Mouse (Mus musculus) spleen, postnatal 36 days (tissue): ENCODE measurements around the gene Nudt3.

Experiments
- DNase-seq, 2 experiments: peaks; one replicate each; pipeline ENCODE4 v3.0.0; 2022; ENCODE audit warnings: low spot score in 2 of 2, mixed read lengths in 1 of 2

Nudt3 gene

GRCm38 (mm10) chr17:27596376-27597190 lies 26.7 kb downstream of the Nudt3 start:
- DNase-seq = no peak

GRCm38 (mm10) chr17:27595659-27596375 lies 27.5 kb downstream of the Nudt3 start:
- no peak for DNase-seq

- no peak for DNase-seq
Measured at GRCm38 (mm10) chr17:27592565-27592910, 30.8 kb downstream of the Nudt3 start.

- no peak for DNase-seq
Measured at GRCm38 (mm10) chr17:27591826-27592564, 31.3 kb downstream of the Nudt3 start.

GRCm38 (mm10) chr17:27588231-27588630 lies 35.1 kb downstream of the Nudt3 start:
- DNase-seq = no peak

- no peak for DNase-seq
Measured at GRCm38 (mm10) chr17:27587252-27587651, 36.0 kb downstream of the Nudt3 start.

- DNase-seq = no peak
Measured at GRCm38 (mm10) chr17:27586661-27587060, 36.6 kb downstream of the Nudt3 start.

GRCm38 (mm10) chr17:27583185-27583894 lies 40.0 kb downstream of the Nudt3 start:
- no peak for DNase-seq

GRCm38 (mm10) chr17:27580392-27581068 lies 42.8 kb downstream of the Nudt3 start:
- no peak for DNase-seq

- no peak for DNase-seq
Measured at GRCm38 (mm10) chr17:27579816-27580215, 43.5 kb downstream of the Nudt3 start.

- DNase-seq = no peak
Measured at GRCm38 (mm10) chr17:27578487-27578886, 44.8 kb downstream of the Nudt3 start.

GRCm38 (mm10) chr17:27577468-27577867 lies 45.8 kb downstream of the Nudt3 start:
- no peak for DNase-seq

- DNase-seq = no peak
Measured at GRCm38 (mm10) chr17:27576056-27576455, 47.2 kb downstream of the Nudt3 start.

GRCm38 (mm10) chr17:27575116-27575776 lies 48.0 kb downstream of the Nudt3 start:
- no peak for DNase-seq

- DNase-seq = no peak
Measured at GRCm38 (mm10) chr17:27574470-27575115, 48.7 kb downstream of the Nudt3 start.

- DNase-seq = no peak
Measured at GRCm38 (mm10) chr17:27573772-27574320, 49.4 kb downstream of the Nudt3 start.

GRCm38 (mm10) chr17:27571315-27571714 lies 52.0 kb downstream of the Nudt3 start:
- no peak for DNase-seq

GRCm38 (mm10) chr17:27568228-27568627 lies 55.1 kb downstream of the Nudt3 start:
- DNase-seq = no peak

- DNase-seq = no peak
Measured at GRCm38 (mm10) chr17:27565942-27566267, 57.4 kb downstream of the Nudt3 start.
